Mouse (Mus musculus) testis, adult 2 months (tissue): Measurements from ENCODE around the gene Gfra1.

Experiments
- CTCF ChIP-seq: fragments of 200-500 bp; IDR thresholded peaks from 2 replicates; pipeline ENCODE4 v1.5.1; 2012; ENCODE audit warnings: low read depth, mild to moderate bottlenecking, inconsistent platforms, low read length, moderate library complexity; ENCODE audit not compliant: control insufficient read depth, insufficient read depth, insufficient replicate concordance
- POLR2A ChIP-seq: fragments of 200-500 bp; IDR thresholded peaks from 2 replicates; pipeline ENCODE4 v1.6.1; 2012; ENCODE audit warnings: low read depth, mild to moderate bottlenecking, inconsistent platforms, low read length, moderate library complexity; ENCODE audit not compliant: control insufficient read depth

- TF ChIP-seq CTCF (no peak), POLR2A (no peak)
Measured at GRCm38 (mm10) chr19:58312492-58312891, 143.2 kb downstream of the Gfra1 start.
